Mouse (Mus musculus): Measurements from ENCODE around the gene Wbp2.

DNA sequence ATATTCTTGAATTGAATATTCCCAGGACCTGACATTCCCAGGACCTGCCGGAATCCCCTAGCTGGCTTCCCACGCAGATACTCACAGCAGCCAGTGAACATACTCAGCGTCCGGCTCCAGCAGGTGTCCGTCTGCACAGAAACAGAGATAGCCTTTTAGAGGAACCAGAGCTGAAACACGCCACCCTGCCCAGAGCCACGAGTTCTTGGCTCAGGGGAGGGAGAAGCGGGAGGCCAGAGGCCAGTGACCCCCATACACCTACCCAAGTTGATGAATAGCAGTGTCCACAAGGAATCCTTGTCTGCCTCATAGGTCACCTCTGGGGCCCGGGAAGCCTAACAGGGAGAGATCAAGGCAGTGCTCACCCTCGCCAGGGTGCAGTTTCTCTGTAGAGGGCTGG, 47.4 kb upstream of the Wbp2 start:
- TF ChIP-seq TAL1 (conservative IDR thresholded peaks at IDR 0.05; ENCODE audit: low read depth, low read length) = no peak
- no peak for TF ChIP-seq CTCF (IDR thresholded peaks at IDR 0.05; ENCODE audit: low read depth, low read length)
- TF ChIP-seq GATA1 (IDR thresholded peaks at IDR 0.05; ENCODE audit: borderline replicate concordance, low read length) = no peak
- no peak for TF ChIP-seq POLR2AphosphoS5 (IDR thresholded peaks at IDR 0.05; ENCODE audit: insufficient replicate concordance, low read depth, low read length)
- TF ChIP-seq GATA2 (IDR thresholded peaks at IDR 0.05; ENCODE audit: borderline replicate concordance, low read depth, low read length) = no peak

All from G1E (cell line).